Mouse (Mus musculus): Measurements from ENCODE around the gene Olfr149. TPM values are rescaled to one million over a fixed set of nuclear protein-coding genes. Genes with fewer than 3 reads are reported as not detected.

Gene Olfr149
- polyA plus RNA-seq, 2 experiments: not detected

- Histone ChIP-seq H3K4me2 (ENCODE audit: low read depth) (no peak overlapping the region), H3K4me1 (replicated peaks; ENCODE audit: control insufficient read depth in 2 of 2, insufficient read depth in 2 of 2, low read length in 1 of 2) (no peaks in the 10 kb centered on the region), H3K27me3 (ENCODE audit: control insufficient read depth, insufficient read depth, low read length) (no peaks in the 10 kb centered on the region), H3K9ac (replicated peaks) (no peak overlapping the region), H3K4me3 (ENCODE audit: insufficient read depth in 1 of 2, low read depth in 2 of 2, low read length in 2 of 2) (no peak overlapping the region), H3K36me3 (replicated peaks; ENCODE audit: control insufficient read depth, insufficient read depth, low read depth) (no peaks in the 10 kb centered on the region), H3K9me3 (ENCODE audit: control insufficient read depth, low read length) (no peaks in the 10 kb centered on the region), H3K27ac (no peak overlapping the region)
- ATAC-seq (ENCODE audit: insufficient read depth) (no peak), DNase-seq (ENCODE audit: low read depth in 3 of 3, low spot score in 3 of 3) (no peak)
- WGBS (ENCODE audit: insufficient replicate concordance): 50% methylated on average over 2 of the region's 2 CpGs
- TF ChIP-seq EP300 (IDR thresholded peaks at IDR 0.05; ENCODE audit: low read depth): no peak
- TF ChIP-seq CTCF (IDR thresholded peaks at IDR 0.05; ENCODE audit: low read depth): no peak
Measured at GRCm38 (mm10) chr9:39674820-39675219, 32.1 kb downstream of the Olfr149 start.

- H3K27me3 ChIP-seq (ENCODE audit: control insufficient read depth, insufficient read depth, low read length): no peaks in the 10 kb centered on the region
- H3K9ac ChIP-seq (replicated peaks): no peak overlapping the region
- H3K27ac ChIP-seq: no peak overlapping the region
- no peaks in the 10 kb centered on the region for H3K4me1 ChIP-seq (replicated peaks; ENCODE audit: control insufficient read depth in 2 of 2, insufficient read depth in 2 of 2, low read length in 1 of 2)
- H3K36me3 ChIP-seq (replicated peaks; ENCODE audit: control insufficient read depth, insufficient read depth, low read depth): no peaks in the 10 kb centered on the region
- ATAC-seq (ENCODE audit: insufficient read depth): no peak
- H3K4me3 ChIP-seq (ENCODE audit: insufficient read depth in 1 of 2, low read depth in 2 of 2, low read length in 2 of 2): no peak overlapping the region
- no peak overlapping the region for H3K4me2 ChIP-seq (ENCODE audit: low read depth)
- no peaks in the 10 kb centered on the region for H3K9me3 ChIP-seq (ENCODE audit: control insufficient read depth, low read length)
- TF ChIP-seq CTCF (IDR thresholded peaks at IDR 0.05; ENCODE audit: low read depth) (no peak), EP300 (IDR thresholded peaks at IDR 0.05; ENCODE audit: low read depth) (no peak)
- WGBS (ENCODE audit: insufficient replicate concordance): 49% methylated on average over 2 of the region's 2 CpGs
- no peak for DNase-seq (ENCODE audit: low read depth in 3 of 3, low spot score in 3 of 3)
Measured at GRCm38 (mm10) chr9:39669723-39670122, 37.2 kb downstream of the Olfr149 start.

GRCm38 (mm10) chr9:39666905-39667304 lies 40.0 kb downstream of the Olfr149 start, which contains the start of gene Olfr963:
Gene Olfr963, plus strand, starts transcription at chr9:39667205.
- H3K4me3 ChIP-seq (ENCODE audit: insufficient read depth in 1 of 2, low read depth in 2 of 2, low read length in 2 of 2): no peak within 1 kb of the TSS
- no peaks in the 10 kb centered on the region for H3K27me3 ChIP-seq (ENCODE audit: control insufficient read depth, insufficient read depth, low read length)
- no peaks in the 10 kb centered on the region for H3K4me1 ChIP-seq (replicated peaks; ENCODE audit: control insufficient read depth in 2 of 2, insufficient read depth in 2 of 2, low read length in 1 of 2)
- WGBS (ENCODE audit: insufficient replicate concordance): 66% methylated on average over 1 of the region's 1 CpGs
- ATAC-seq (ENCODE audit: insufficient read depth) (no peak), DNase-seq (ENCODE audit: low read depth in 3 of 3, low spot score in 3 of 3) (no peak)
- no peak within 1 kb of the TSS for H3K4me2 ChIP-seq (ENCODE audit: low read depth)
- H3K9ac ChIP-seq (replicated peaks): no peak within 1 kb of the TSS
- no peaks in the 10 kb centered on the region for H3K9me3 ChIP-seq (ENCODE audit: control insufficient read depth, low read length)
- H3K27ac ChIP-seq: no peak within 1 kb of the TSS
- TF ChIP-seq CTCF (IDR thresholded peaks at IDR 0.05; ENCODE audit: low read depth): no peak
- no peak for TF ChIP-seq EP300 (IDR thresholded peaks at IDR 0.05; ENCODE audit: low read depth)
- no peaks in the 10 kb centered on the region for H3K36me3 ChIP-seq (replicated peaks; ENCODE audit: control insufficient read depth, insufficient read depth, low read depth)

- H3K27me3 ChIP-seq (ENCODE audit: control insufficient read depth, insufficient read depth, low read length): no peaks in the 10 kb centered on the region
- no peaks in the 10 kb centered on the region for H3K4me1 ChIP-seq (replicated peaks; ENCODE audit: control insufficient read depth in 2 of 2, insufficient read depth in 2 of 2, low read length in 1 of 2)
- H3K27ac ChIP-seq: no peak overlapping the region
- no peak overlapping the region for H3K9ac ChIP-seq (replicated peaks)
- 48% methylated on average over 6 of the region's 6 CpGs for WGBS (ENCODE audit: insufficient replicate concordance)
- H3K36me3 ChIP-seq (replicated peaks; ENCODE audit: control insufficient read depth, insufficient read depth, low read depth): no peaks in the 10 kb centered on the region
- no peak overlapping the region for H3K4me2 ChIP-seq (ENCODE audit: low read depth)
- no peaks in the 10 kb centered on the region for H3K9me3 ChIP-seq (ENCODE audit: control insufficient read depth, low read length)
- DNase-seq (ENCODE audit: low read depth in 3 of 3, low spot score in 3 of 3): no peak
- no peak for TF ChIP-seq CTCF (IDR thresholded peaks at IDR 0.05; ENCODE audit: low read depth)
- TF ChIP-seq EP300 (IDR thresholded peaks at IDR 0.05; ENCODE audit: low read depth): no peak
- H3K4me3 ChIP-seq (ENCODE audit: insufficient read depth in 1 of 2, low read depth in 2 of 2, low read length in 2 of 2): no peak overlapping the region
- ATAC-seq (ENCODE audit: insufficient read depth): no peak
Measured at GRCm38 (mm10) chr9:39654756-39655396, 52.0 kb downstream of the Olfr149 start.

Other genes with a start within 250 kb of the Olfr149 start
- not detected in 2 replicates for gene Olfr955, start 235.2 kb downstream of the Olfr149 start, polyA plus RNA-seq (2012; rRNA removed)
- not detected in 2 replicates for gene Olfr955, start 235.2 kb downstream of the Olfr149 start, polyA plus RNA-seq (2014; fragmentation: Nextera tagmentation; extraction: Ambion mirVana)
- gene Olfr44, start 213.1 kb downstream of the Olfr149 start, polyA plus RNA-seq (2012; rRNA removed): not detected in 2 replicates
- not detected in 2 replicates for gene Olfr44, start 213.1 kb downstream of the Olfr149 start, polyA plus RNA-seq (2014; fragmentation: Nextera tagmentation; extraction: Ambion mirVana)
- gene Olfr957, start 191.3 kb downstream of the Olfr149 start, polyA plus RNA-seq (2012; rRNA removed): not detected in 2 replicates
- gene Olfr957, start 191.3 kb downstream of the Olfr149 start, polyA plus RNA-seq (2014; fragmentation: Nextera tagmentation; extraction: Ambion mirVana): not detected in 2 replicates
- not detected in 2 replicates for gene Olfr958, start 153.1 kb downstream of the Olfr149 start, polyA plus RNA-seq (2012; rRNA removed)
- gene Olfr958, start 153.1 kb downstream of the Olfr149 start, polyA plus RNA-seq (2014; fragmentation: Nextera tagmentation; extraction: Ambion mirVana): not detected in 2 replicates
- not detected in 2 replicates for gene Olfr959, start 131.5 kb downstream of the Olfr149 start, polyA plus RNA-seq (2012; rRNA removed)
- not detected in 2 replicates for gene Olfr959, start 131.5 kb downstream of the Olfr149 start, polyA plus RNA-seq (2014; fragmentation: Nextera tagmentation; extraction: Ambion mirVana)
- gene AW551984, start 102.7 kb downstream of the Olfr149 start, polyA plus RNA-seq (2012; rRNA removed): 1.0 and 1.3 TPM in 2 replicates
- gene AW551984, start 102.7 kb downstream of the Olfr149 start, polyA plus RNA-seq (2014; fragmentation: Nextera tagmentation; extraction: Ambion mirVana): 1.5 and 2.1 TPM in 2 replicates
- gene Olfr148, start 96.5 kb downstream of the Olfr149 start, polyA plus RNA-seq (2012; rRNA removed): not detected in 2 replicates
- not detected in 2 replicates for gene Olfr148, start 96.5 kb downstream of the Olfr149 start, polyA plus RNA-seq (2014; fragmentation: Nextera tagmentation; extraction: Ambion mirVana)
- not detected in 2 replicates for gene Olfr960, start 85.7 kb downstream of the Olfr149 start, polyA plus RNA-seq (2012; rRNA removed)
- gene Olfr960, start 85.7 kb downstream of the Olfr149 start, polyA plus RNA-seq (2014; fragmentation: Nextera tagmentation; extraction: Ambion mirVana): not detected in 2 replicates
- not detected in 2 replicates for gene Olfr961, start 62.0 kb downstream of the Olfr149 start, polyA plus RNA-seq (2012; rRNA removed)
- not detected in 2 replicates for gene Olfr961, start 62.0 kb downstream of the Olfr149 start, polyA plus RNA-seq (2014; fragmentation: Nextera tagmentation; extraction: Ambion mirVana)
- gene Olfr963, start 39.9 kb downstream of the Olfr149 start, polyA plus RNA-seq (2012; rRNA removed): not detected in 2 replicates
- not detected in 2 replicates for gene Olfr963, start 39.9 kb downstream of the Olfr149 start, polyA plus RNA-seq (2014; fragmentation: Nextera tagmentation; extraction: Ambion mirVana)
- not detected in 2 replicates for gene Olfr965, start 4.2 kb upstream of the Olfr149 start, polyA plus RNA-seq (2012; rRNA removed)
- not detected in 2 replicates for gene Olfr965, start 4.2 kb upstream of the Olfr149 start, polyA plus RNA-seq (2014; fragmentation: Nextera tagmentation; extraction: Ambion mirVana)
- not detected in 2 replicates for gene Olfr150, start 23.9 kb upstream of the Olfr149 start, polyA plus RNA-seq (2012; rRNA removed)
- not detected in 2 replicates for gene Olfr150, start 23.9 kb upstream of the Olfr149 start, polyA plus RNA-seq (2014; fragmentation: Nextera tagmentation; extraction: Ambion mirVana)
- gene Olfr967, start 39.1 kb upstream of the Olfr149 start, polyA plus RNA-seq (2012; rRNA removed): not detected in 2 replicates
- not detected in 2 replicates for gene Olfr967, start 39.1 kb upstream of the Olfr149 start, polyA plus RNA-seq (2014; fragmentation: Nextera tagmentation; extraction: Ambion mirVana)
- gene Olfr968, start 76.1 kb upstream of the Olfr149 start, polyA plus RNA-seq (2012; rRNA removed): not detected in 2 replicates
- not detected in 2 replicates for gene Olfr968, start 76.1 kb upstream of the Olfr149 start, polyA plus RNA-seq (2014; fragmentation: Nextera tagmentation; extraction: Ambion mirVana)
- not detected in 2 replicates for gene Olfr969, start 83.8 kb upstream of the Olfr149 start, polyA plus RNA-seq (2012; rRNA removed)
- not detected in 2 replicates for gene Olfr969, start 83.8 kb upstream of the Olfr149 start, polyA plus RNA-seq (2014; fragmentation: Nextera tagmentation; extraction: Ambion mirVana)
- gene Olfr970, start 101.7 kb upstream of the Olfr149 start, polyA plus RNA-seq (2012; rRNA removed): not detected in 2 replicates
- gene Olfr970, start 101.7 kb upstream of the Olfr149 start, polyA plus RNA-seq (2014; fragmentation: Nextera tagmentation; extraction: Ambion mirVana): not detected in 2 replicates
- not detected in 2 replicates for gene Olfr971, start 129.8 kb upstream of the Olfr149 start, polyA plus RNA-seq (2012; rRNA removed)
- not detected in 2 replicates for gene Olfr971, start 129.8 kb upstream of the Olfr149 start, polyA plus RNA-seq (2014; fragmentation: Nextera tagmentation; extraction: Ambion mirVana)
- gene Olfr972, start 159.3 kb upstream of the Olfr149 start, polyA plus RNA-seq (2012; rRNA removed): not detected in 2 replicates
- not detected in 2 replicates for gene Olfr972, start 159.3 kb upstream of the Olfr149 start, polyA plus RNA-seq (2014; fragmentation: Nextera tagmentation; extraction: Ambion mirVana)
- gene Olfr229, start 200.2 kb upstream of the Olfr149 start, polyA plus RNA-seq (2012; rRNA removed): not detected in 2 replicates
- gene Olfr229, start 200.2 kb upstream of the Olfr149 start, polyA plus RNA-seq (2014; fragmentation: Nextera tagmentation; extraction: Ambion mirVana): not detected in 2 replicates
- not detected in 2 replicates for gene Olfr974, start 230.4 kb upstream of the Olfr149 start, polyA plus RNA-seq (2012; rRNA removed)
- gene Olfr974, start 230.4 kb upstream of the Olfr149 start, polyA plus RNA-seq (2014; fragmentation: Nextera tagmentation; extraction: Ambion mirVana): not detected in 2 replicates
- not detected in 2 replicates for gene Olfr975, start 244.9 kb upstream of the Olfr149 start, polyA plus RNA-seq (2012; rRNA removed)
- not detected in 2 replicates for gene Olfr975, start 244.9 kb upstream of the Olfr149 start, polyA plus RNA-seq (2014; fragmentation: Nextera tagmentation; extraction: Ambion mirVana)